Mouse (Mus musculus) liver, postnatal 0 days (tissue): Measurements from ENCODE around the gene Colq.
A peak's percentile ranks its signal among the peaks of the same experiment; 100 is the strongest.

Experiments
- CTCF ChIP-seq: sonication (generic); IDR thresholded peaks from 2 replicates; pipeline ENCODE4 v1.5.1; 2016; ENCODE audit warnings: antibody characterized with exemption, low read depth
- EP300 ChIP-seq: IDR thresholded peaks from 2 replicates; pipeline ENCODE4 v1.6.1; 2016; ENCODE audit warnings: antibody characterized with exemption, low read depth, mild to moderate bottlenecking

DNA sequence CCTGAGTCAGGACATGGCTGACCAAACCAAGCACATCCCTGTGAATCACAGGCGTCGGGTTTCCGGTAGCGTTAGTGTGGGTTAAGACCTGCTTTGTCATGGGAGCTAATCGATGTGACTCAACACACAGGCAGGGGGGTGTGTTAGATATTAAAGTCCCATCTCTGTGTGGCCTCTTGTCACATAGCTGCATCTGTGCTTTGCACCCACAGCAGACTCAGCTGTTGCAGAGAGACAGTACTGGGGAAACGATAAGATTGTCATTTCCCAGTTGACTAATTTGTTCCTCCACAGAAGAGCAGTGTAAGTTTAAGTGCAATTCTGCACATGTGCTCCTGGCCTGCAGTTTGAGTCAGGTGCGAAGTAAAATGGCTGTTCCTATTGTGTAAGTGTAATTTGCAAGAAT lies 94.9 kb downstream of the Colq start:
- TF ChIP-seq CTCF, result no peak
- peak; percentile 97 for TF ChIP-seq EP300
